Mouse (Mus musculus) G1E (cell line): Measurements from ENCODE around the gene Ufc1.

Experiments
- CTCF ChIP-seq: IDR thresholded peaks from 2 replicates; pipeline ENCODE4 v1.5.1; 2012; ENCODE audit warnings: low read depth, low read length, inconsistent platforms, mixed read lengths
- GATA1 ChIP-seq: IDR thresholded peaks from 2 replicates; pipeline ENCODE4 v1.6.1; 2012; ENCODE audit warnings: borderline replicate concordance, low read length, inconsistent platforms, mixed read lengths
- POLR2AphosphoS5 ChIP-seq: IDR thresholded peaks from 2 replicates; pipeline ENCODE4 v1.6.1; 2012; ENCODE audit warnings: low read depth, low read length, inconsistent platforms; ENCODE audit not compliant: insufficient replicate concordance
- TAL1 ChIP-seq: conservative IDR thresholded peaks from 2 replicates; pipeline ENCODE4 v1.6.1; 2012; ENCODE audit warnings: low read depth, low read length, inconsistent platforms, mixed read lengths

DNA sequence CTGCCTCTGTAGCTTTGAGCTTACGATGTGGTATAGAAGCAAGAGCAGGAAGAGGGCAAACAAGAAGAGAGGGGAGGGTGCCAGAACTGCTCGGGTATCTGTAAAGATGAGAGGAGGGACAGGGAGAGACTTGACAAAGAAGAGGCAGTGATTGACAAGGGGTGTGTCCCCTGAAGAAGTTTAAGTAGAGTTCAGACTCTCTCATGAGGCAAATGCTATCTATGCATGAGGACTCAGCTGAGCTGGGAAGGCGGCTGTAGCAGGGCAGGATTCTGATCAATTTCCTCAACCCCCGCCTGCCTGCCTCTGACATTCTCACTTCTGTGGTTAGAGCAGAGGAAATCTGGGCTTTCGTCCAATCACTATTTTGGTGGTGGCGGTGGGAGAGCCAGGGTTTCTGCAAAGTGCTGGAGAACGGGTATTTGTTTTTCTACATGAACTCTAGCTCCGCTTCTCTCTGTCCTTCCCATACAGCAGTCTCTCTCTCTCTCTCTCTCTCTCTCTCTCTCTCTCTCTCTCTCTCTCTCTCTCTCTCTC lies 32.2 kb downstream of the Ufc1 start:
- TF ChIP-seq POLR2AphosphoS5 (no peak), CTCF (no peak), GATA1 (no peak), TAL1 (no peak)
